Mouse (Mus musculus): ENCODE measurements around the gene Prc1.

Prc1 gene

GRCm38 (mm10) chr7:80336932-80337331, 42.7 kb downstream of the Prc1 start:
- no peak for DNase-seq (ENCODE audit: low spot score)

GRCm38 (mm10) chr7:80339371-80339770, 45.1 kb downstream of the Prc1 start:
- no peak for DNase-seq (ENCODE audit: low spot score)

GRCm38 (mm10) chr7:80339793-80340628, 45.8 kb downstream of the Prc1 start:
- DNase-seq (ENCODE audit: low spot score): peak; percentile 98

GRCm38 (mm10) chr7:80340793-80341192, 46.5 kb downstream of the Prc1 start, which contains the start of gene Unc45a:
TSS of gene Unc45a (minus strand) at chr7:80341005.
- peak; percentile 44 for DNase-seq (ENCODE audit: low spot score)

- no peak for DNase-seq (ENCODE audit: low spot score)
Measured at GRCm38 (mm10) chr7:80341793-80342192, 47.5 kb downstream of the Prc1 start.

- peak; percentile 95 for DNase-seq (ENCODE audit: low spot score)
Measured at GRCm38 (mm10) chr7:80342858-80343257, 48.6 kb downstream of the Prc1 start, which contains the start of gene Hddc3. TSS of gene Hddc3 (plus strand) at chr7:80343104.

DNA sequence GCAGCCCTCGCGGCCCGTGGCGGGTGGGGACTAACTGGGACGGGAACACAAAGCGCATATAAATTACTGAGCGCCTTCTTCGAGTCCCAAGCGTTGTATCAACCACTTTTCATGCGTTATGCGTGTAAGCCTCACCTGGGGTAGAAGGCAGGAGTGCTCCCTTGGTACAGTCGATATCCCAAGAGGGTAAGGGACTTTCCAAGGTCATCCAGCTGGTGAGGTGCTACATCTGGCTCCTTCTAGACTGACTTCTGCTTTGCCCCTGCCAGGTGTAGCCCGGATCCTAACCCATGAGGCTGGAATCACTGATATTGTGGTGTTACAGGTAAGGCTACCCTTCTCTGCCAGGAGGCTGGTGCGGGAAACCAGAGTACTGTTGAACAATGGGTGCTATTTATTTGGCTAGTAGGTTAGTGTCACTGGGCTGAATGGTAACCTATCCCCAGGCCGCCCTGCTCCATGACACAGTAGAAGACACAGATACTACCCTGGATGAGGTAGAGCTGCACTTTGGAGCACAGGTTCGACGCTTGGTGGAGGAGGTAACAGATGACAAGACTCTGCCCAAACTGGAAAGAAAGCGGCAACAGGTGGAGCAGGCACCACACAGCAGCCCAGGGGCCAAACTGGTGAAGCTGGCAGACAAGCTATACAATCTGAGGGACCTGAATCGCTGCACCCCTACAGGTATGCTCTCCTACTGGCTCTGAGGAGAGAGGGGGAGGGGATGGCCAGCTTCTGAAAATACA, 49.2 kb downstream of the Prc1 start:
- no peak for DNase-seq (ENCODE audit: low spot score)

DNA sequence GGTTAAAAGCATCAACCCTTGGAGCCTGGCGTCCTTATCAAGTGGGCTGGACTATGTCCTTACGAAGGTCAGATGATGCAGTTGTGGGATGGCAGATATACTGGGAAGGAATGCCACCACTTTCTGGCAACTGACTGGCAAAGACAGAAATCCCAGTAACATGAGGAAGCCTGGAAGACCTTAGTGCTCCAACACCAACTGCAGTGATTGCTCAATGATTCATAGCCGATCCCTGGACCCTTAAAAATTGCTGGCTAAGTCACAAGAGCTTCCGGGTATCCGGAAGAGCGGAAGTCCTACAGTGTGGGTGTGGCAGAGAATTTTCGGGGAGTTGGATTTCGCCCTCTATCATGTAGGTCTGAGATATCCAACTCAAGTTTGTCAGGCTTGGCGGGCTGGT, 51.9 kb downstream of the Prc1 start:
- DNase-seq (ENCODE audit: low spot score): no peak

DNA sequence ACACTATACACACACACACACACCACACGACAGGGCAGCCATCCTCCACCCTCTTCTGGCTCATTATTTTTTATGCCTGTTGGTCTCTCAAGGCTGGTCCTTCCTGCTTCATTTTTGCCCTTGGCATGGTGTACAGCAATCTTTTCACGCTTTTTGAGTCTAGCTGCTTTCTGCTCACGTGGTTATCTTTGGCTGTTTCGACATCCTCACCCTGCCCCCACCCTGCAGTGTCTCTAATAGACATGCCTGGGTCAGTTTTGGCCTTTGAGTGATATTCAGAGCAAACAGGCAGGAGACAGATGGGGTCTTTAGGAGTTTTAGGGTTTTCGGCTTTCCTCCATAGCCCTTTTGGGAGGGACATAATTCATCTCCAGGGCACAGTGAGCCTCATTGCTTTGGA, 52.6 kb downstream of the Prc1 start:
- no peak for DNase-seq (ENCODE audit: low spot score)

GRCm38 (mm10) chr7:80347670-80348586, 53.7 kb downstream of the Prc1 start:
- no peak for DNase-seq (ENCODE audit: low spot score)

GRCm38 (mm10) chr7:80350808-80351207, 56.6 kb downstream of the Prc1 start:
- no peak for DNase-seq (ENCODE audit: low spot score)

GRCm38 (mm10) chr7:80352920-80353319, 58.7 kb downstream of the Prc1 start:
- DNase-seq (ENCODE audit: low spot score): no peak

DNA sequence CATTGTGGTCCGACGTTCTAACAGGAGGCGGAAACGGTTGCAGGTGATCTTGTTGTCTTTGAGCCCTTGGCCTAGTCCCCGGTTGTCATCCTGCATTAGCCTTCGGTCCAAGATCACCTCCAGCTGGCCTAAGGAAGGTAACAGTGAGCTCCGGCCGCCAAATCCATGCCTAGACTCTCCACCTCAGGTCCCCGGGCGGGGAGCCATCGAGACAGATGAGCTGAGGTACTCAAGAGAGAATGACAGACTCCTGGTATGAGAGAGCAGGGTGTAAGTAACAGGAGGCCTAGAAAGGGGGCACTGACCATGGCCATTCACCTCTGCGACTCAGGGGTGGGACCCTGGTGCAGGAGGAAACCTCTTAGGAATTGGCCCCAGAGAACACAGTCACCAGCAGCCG, 62.1 kb downstream of the Prc1 start:
- DNase-seq (ENCODE audit: low spot score): no peak

- DNase-seq (ENCODE audit: low spot score): no peak
Measured at GRCm38 (mm10) chr7:80357156-80357555, 62.9 kb downstream of the Prc1 start.

- no peak for DNase-seq (ENCODE audit: low spot score)
Measured at GRCm38 (mm10) chr7:80358039-80358438, 63.8 kb downstream of the Prc1 start.

GRCm38 (mm10) chr7:80360435-80360834, 66.2 kb downstream of the Prc1 start:
- no peak for DNase-seq (ENCODE audit: low spot score)

DNA sequence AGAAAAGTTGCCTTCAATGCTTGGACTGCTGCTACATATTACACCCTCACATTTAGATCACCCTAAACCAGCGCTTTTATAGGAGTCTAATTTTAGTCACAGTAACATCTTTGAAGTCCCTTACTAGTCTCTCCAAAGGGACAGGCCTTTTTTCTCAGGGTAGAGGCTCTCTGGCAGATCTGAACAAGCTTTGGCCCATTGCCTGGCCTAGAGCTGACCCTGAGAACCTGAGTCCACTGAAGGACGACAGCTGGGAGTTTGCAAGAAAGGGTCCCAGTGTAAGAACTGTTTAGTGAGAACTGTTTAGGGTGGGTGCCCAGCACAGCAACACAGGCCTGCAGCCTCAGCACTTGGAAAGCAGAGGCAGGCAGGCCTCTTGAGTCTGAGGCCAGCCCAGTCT, 71.5 kb downstream of the Prc1 start:
- no peak for DNase-seq (ENCODE audit: low spot score)
